Mouse (Mus musculus) hindbrain, embryonic 15.5 days (tissue): ENCODE data around the gene Map1b. TPM values are rescaled to one million over a fixed set of nuclear protein-coding genes. Genes with fewer than 3 reads are reported as not detected.

Source experiments
- ATAC-seq: fragments of 200-750 bp; cut with Nextera tagmentation; 2 replicates; pipeline ENCODE4 v1.8.0; 2017; ENCODE audit warnings: low read depth, moderate number of reproducible peaks, moderate TSS enrichment; ENCODE audit not compliant: low FRiP score
- H3K27ac ChIP-seq: fragments of 300-500 bp; sonication (generic); replicated peaks from 2 replicates; pipeline ENCODE4 v1.5.1; 2015; ENCODE audit warnings: mild to moderate bottlenecking, inconsistent platforms
- H3K27me3 ChIP-seq: fragments of 300-500 bp; sonication (generic); 2 replicates; pipeline ENCODE4 v1.6.1; 2015; ENCODE audit warnings: control low read depth, inconsistent platforms
- H3K36me3 ChIP-seq: fragments of 300-500 bp; sonication (generic); 2 replicates; pipeline ENCODE4 v1.6.1; 2015; ENCODE audit warnings: control low read depth, inconsistent platforms
- H3K4me1 ChIP-seq: fragments of 300-500 bp; sonication (generic); replicated peaks from 2 replicates; pipeline ENCODE4 v1.6.1; 2015; ENCODE audit warnings: control low read depth, inconsistent platforms
- H3K4me2 ChIP-seq: fragments of 300-500 bp; sonication (generic); 2 replicates; pipeline ENCODE4 v1.6.1; 2015; ENCODE audit warnings: moderate library complexity, mild to moderate bottlenecking, inconsistent platforms
- H3K4me3 ChIP-seq: fragments of 300-500 bp; sonication (generic); 2 replicates; pipeline ENCODE4 v1.5.1; 2015; ENCODE audit warnings: mild to moderate bottlenecking, inconsistent platforms
- H3K9ac ChIP-seq: fragments of 300-500 bp; sonication (generic); 2 replicates; pipeline ENCODE4 v1.6.1; 2015; ENCODE audit warnings: inconsistent platforms
- H3K9me3 ChIP-seq: fragments of 300-500 bp; sonication (generic); 2 replicates; pipeline ENCODE4 v1.6.1; 2016; ENCODE audit warnings: control low read depth, inconsistent platforms
- WGBS: fragments of 180-500 bp; shearing (Covaris S2); methylation state at CpG from one replicate; pipeline ENCODE4 v1.1.7; 2015; 5-methylcytosine and 5-hydroxymethylcytosine counted together
- polyA plus RNA-seq: library from polyadenylated mRNA; unstranded; fragments of >200 nt; fragmentation: Nextera tagmentation; extraction: Ambion mirVana; gene quantifications from 2 replicates; pipeline ENCODE4 v1.2.1, GENCODE M21; 2015

The Map1b gene
- polyA plus RNA-seq = 2,014 and 2,064 TPM in 2 replicates

GRCm38 (mm10) chr13:99516448-99516881, at the start of gene Map1b:
Gene Map1b (minus strand): TSS chr13:99516540.
- peak within 1 kb of the TSS; percentile 58 for H3K4me3 ChIP-seq
- peak within 1 kb of the TSS; percentile 98 for H3K27ac ChIP-seq
- ATAC-seq = peak; percentile 92
- peaks cover 27% of the 10 kb centered on the region for H3K4me1 ChIP-seq
- peak within 1 kb of the TSS; percentile 93 for H3K4me2 ChIP-seq
- no peaks in the 10 kb centered on the region for H3K36me3 ChIP-seq
- WGBS = under 1% methylated on average over 20 of the region's 32 CpGs
- H3K27me3 ChIP-seq = no peaks in the 10 kb centered on the region
- peak within 1 kb of the TSS; percentile 84 for H3K9ac ChIP-seq
- no peaks in the 10 kb centered on the region for H3K9me3 ChIP-seq

DNA sequence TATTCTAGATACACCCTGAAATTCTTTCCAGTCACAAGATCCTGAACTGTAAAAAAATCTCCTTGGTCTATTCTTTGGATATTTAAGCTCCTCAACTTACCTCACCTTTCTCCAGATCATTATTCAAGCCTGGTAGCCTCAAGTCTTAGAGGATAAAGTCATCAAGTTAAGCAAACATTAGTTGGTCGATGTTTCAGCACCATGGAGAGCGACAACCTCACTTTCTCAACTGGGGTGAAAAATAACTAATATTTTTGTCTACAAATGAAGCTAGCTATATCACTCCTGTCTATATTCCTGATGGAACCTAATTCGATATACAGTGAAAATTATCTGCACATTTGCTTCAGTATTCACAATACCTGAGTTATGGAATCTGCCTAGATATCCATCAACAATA, 48.0 kb upstream of the Map1b start:
- H3K4me1 ChIP-seq = peaks cover 21% of the 10 kb centered on the region
- no peak overlapping the region for H3K27ac ChIP-seq
- ATAC-seq = no peak
- no peaks in the 10 kb centered on the region for H3K36me3 ChIP-seq
- no peak overlapping the region for H3K4me3 ChIP-seq
- no peaks in the 10 kb centered on the region for H3K9me3 ChIP-seq
- no peaks in the 10 kb centered on the region for H3K27me3 ChIP-seq
- WGBS = 48% methylated on average over 3 of the region's 3 CpGs
- no peak overlapping the region for H3K4me2 ChIP-seq
- no peak overlapping the region for H3K9ac ChIP-seq

DNA sequence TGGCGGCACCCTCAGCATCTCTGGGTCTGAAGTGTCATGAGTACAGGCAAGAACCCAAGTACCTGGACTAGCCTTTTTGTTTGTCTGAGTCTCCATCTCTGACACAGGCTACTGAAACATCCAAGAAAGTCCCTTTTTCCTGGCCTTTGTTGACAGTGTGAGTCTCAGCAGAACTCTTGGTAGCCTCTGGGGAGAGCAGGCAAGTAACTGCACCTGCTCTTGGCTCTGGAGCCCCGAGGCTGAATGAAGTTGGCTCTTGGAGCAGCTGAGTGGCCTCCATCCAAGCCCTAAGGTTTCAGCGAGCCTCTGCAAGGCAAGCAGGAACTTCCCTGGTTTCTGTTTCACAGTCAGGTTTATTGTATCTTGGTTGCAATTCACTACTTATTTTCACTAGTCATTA, 46.7 kb upstream of the Map1b start:
- no peak for ATAC-seq
- WGBS = 51% methylated on average over 3 of the region's 3 CpGs

DNA sequence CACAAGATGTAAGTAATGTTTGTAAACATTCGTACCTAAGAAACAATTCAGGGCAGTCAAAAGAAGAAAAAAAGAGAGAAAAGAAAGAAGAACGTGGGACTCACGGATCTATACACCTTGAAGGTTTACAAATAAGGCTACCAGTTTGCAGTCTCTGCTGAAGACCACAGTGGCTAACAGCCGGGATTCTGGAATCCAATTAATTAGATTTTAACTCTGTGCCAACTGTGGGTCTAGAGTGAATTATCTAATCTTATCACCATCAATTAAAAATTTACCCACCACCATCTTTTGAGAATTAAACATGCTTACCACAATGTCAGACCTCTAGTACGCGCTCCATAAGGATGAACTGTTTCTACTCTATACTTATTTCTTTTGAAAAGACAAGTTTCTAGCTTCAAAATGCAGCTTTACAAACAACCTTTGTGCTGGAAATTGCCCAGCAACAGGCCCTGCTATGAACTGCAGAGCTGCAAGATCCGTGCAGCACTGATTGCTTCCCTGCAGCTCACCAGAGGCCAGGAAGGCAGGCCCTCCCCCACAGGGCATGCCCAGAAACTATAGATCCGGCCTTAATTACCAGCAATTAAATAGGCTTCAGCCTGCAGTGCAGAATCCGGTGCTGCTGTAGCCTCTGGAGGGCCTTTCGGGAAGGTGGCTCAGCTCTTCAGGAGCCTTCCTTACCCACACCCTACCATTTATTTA, 45.7 kb upstream of the Map1b start:
- no peak overlapping the region for H3K4me2 ChIP-seq
- WGBS = 32% methylated on average over 10 of the region's 10 CpGs

More for the DNA sequence above, 46.7 kb upstream of the Map1b start:
- H3K4me2 ChIP-seq = no peak overlapping the region
- H3K4me1 ChIP-seq = peaks cover 21% of the 10 kb centered on the region
- no peak overlapping the region for H3K27ac ChIP-seq
- H3K9me3 ChIP-seq = no peaks in the 10 kb centered on the region
- no peak overlapping the region for H3K9ac ChIP-seq
- no peaks in the 10 kb centered on the region for H3K36me3 ChIP-seq
- H3K4me3 ChIP-seq = no peak overlapping the region
- H3K27me3 ChIP-seq = no peaks in the 10 kb centered on the region

GRCm38 (mm10) chr13:99560674-99561639, 44.6 kb upstream of the Map1b start:
- no peak overlapping the region for H3K9ac ChIP-seq
- no peak overlapping the region for H3K4me2 ChIP-seq
- no peaks in the 10 kb centered on the region for H3K36me3 ChIP-seq
- 0 out of 2 replicates have a peak, but pooled peaks have one; percentile 42 for ATAC-seq
- H3K27ac ChIP-seq = peak overlapping the region; percentile 27; the same call in 1 of the 2 replicates
- H3K4me1 ChIP-seq = peaks cover 21% of the 10 kb centered on the region
- H3K27me3 ChIP-seq = no peaks in the 10 kb centered on the region
- no peak overlapping the region for H3K4me3 ChIP-seq
- no peaks in the 10 kb centered on the region for H3K9me3 ChIP-seq
- WGBS = 50% methylated on average over 13 of the region's 13 CpGs

More for the DNA sequence above, 45.7 kb upstream of the Map1b start:
- peak overlapping the region; percentile 32 for H3K27ac ChIP-seq
- H3K4me1 ChIP-seq = peaks cover 21% of the 10 kb centered on the region
- 0 out of 2 replicates have a peak, but pooled peaks have one; percentile 62 for ATAC-seq
- no peaks in the 10 kb centered on the region for H3K36me3 ChIP-seq
- H3K9ac ChIP-seq = no peak overlapping the region
- H3K4me3 ChIP-seq = no peak overlapping the region
- no peaks in the 10 kb centered on the region for H3K9me3 ChIP-seq
- H3K27me3 ChIP-seq = no peaks in the 10 kb centered on the region

DNA sequence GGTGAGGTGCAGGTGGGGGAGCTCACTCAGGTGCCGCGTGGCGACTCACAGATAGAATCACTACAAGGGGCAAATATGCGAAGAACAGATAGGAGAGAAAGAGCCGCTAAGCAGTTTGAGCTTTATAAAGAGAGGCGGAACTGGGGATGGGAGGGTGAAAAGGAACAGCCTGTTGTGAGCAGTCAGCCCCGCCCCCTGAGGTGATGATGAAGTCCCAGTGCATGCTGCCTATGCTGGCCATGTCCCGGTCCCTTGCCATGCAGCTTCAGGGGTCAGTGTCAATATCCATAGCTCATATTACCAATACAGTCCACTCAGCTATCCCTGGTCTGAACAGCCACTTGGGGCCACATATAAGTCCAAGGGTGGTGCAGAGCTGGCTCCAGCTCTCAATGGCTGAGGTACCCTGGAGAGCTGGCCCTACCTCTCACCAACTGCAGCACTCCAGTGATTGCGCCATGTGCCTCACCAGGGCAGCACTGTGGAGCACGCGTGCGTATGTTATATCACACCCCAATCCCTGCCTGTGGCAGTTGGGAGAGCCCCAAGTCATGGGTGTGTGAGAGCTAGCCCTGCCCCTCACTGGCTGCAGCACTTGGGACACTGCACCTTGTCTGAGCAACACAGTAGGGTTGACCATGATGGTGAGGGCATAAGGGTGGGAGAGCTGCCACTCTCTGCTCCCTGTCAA, 42.0 kb upstream of the Map1b start:
- H3K9ac ChIP-seq = no peak overlapping the region
- peaks cover 21% of the 10 kb centered on the region for H3K4me1 ChIP-seq
- H3K27ac ChIP-seq = no peak overlapping the region
- ATAC-seq = no peak
- H3K4me2 ChIP-seq = no peak overlapping the region
- no peaks in the 10 kb centered on the region for H3K9me3 ChIP-seq
- H3K27me3 ChIP-seq = no peaks in the 10 kb centered on the region
- 82% methylated on average over 12 of the region's 12 CpGs for WGBS
- no peaks in the 10 kb centered on the region for H3K36me3 ChIP-seq
- H3K4me3 ChIP-seq = no peak overlapping the region

DNA sequence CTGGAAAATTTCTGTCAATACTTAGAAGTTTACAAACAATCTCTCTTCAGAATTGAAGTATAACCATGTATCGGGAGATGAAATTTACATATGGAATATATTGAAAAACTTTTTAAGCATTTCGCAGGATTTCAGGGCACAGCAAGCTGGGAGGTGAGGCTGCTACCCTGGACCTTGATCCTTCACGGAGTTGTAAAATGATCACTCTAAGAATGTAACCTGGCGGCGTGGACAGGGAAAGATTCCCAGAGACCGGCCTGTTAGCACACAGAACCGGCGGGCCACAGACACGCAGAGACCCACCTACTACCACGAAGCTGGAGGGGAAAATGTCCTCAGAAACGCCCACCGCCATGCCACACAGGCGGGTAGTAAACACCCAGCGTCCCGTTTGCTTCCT, 41.5 kb upstream of the Map1b start:
- no peak for ATAC-seq
- no peak overlapping the region for H3K9ac ChIP-seq
- no peaks in the 10 kb centered on the region for H3K36me3 ChIP-seq
- no peak overlapping the region for H3K4me2 ChIP-seq
- WGBS = 79% methylated on average over 15 of the region's 15 CpGs
- H3K4me3 ChIP-seq = no peak overlapping the region
- H3K4me1 ChIP-seq = peaks cover 21% of the 10 kb centered on the region
- no peaks in the 10 kb centered on the region for H3K9me3 ChIP-seq
- H3K27me3 ChIP-seq = no peaks in the 10 kb centered on the region
- H3K27ac ChIP-seq = no peak overlapping the region

DNA sequence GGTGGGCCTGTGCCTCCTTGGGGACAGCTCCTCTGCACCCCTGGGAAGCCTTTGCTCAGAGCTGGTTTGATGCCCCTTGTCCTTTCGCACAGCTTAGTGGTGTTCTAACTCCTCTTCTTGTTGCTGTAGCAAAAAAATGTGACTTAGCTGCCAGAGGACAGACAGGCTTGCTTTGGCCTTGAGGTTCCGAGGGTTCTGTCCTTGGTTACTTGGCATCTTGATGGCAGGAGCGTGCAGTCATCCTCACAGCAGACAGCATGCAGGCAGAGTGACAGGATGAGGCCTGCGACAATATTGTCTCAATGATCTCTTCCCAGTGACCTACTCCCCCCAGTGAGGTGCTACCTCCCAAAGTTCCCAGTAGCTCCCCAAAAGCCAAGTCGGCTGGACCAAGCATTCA, 41.0 kb upstream of the Map1b start:
- Histone ChIP-seq H3K27me3 (no peaks in the 10 kb centered on the region), H3K9me3 (no peaks in the 10 kb centered on the region)

GRCm38 (mm10) chr13:99554960-99555359, 38.6 kb upstream of the Map1b start:
- Histone ChIP-seq H3K4me2 (no peak overlapping the region), H3K27me3 (no peaks in the 10 kb centered on the region), H3K9me3 (no peaks in the 10 kb centered on the region), H3K4me3 (no peak overlapping the region), H3K36me3 (no peaks in the 10 kb centered on the region), H3K4me1 (peaks cover 13% of the 10 kb centered on the region), H3K27ac (no peak overlapping the region), H3K9ac (no peak overlapping the region)
- no peak for ATAC-seq
- WGBS = 66% methylated on average over 8 of the region's 8 CpGs

More for the DNA sequence above, 41.0 kb upstream of the Map1b start:
- Histone ChIP-seq H3K4me2 (no peak overlapping the region), H3K27ac (no peak overlapping the region), H3K4me1 (peaks cover 18% of the 10 kb centered on the region), H3K36me3 (no peaks in the 10 kb centered on the region), H3K4me3 (no peak overlapping the region), H3K9ac (no peak overlapping the region)
- WGBS = 86% methylated on average over 5 of the region's 5 CpGs
- ATAC-seq = no peak

- no peaks in the 10 kb centered on the region for H3K36me3 ChIP-seq
- peaks cover 18% of the 10 kb centered on the region for H3K4me1 ChIP-seq
- H3K9ac ChIP-seq = no peak overlapping the region
- 90% methylated on average over 6 of the region's 6 CpGs for WGBS
- no peaks in the 10 kb centered on the region for H3K27me3 ChIP-seq
- no peaks in the 10 kb centered on the region for H3K9me3 ChIP-seq
- H3K4me3 ChIP-seq = no peak overlapping the region
- ATAC-seq = no peak
- H3K4me2 ChIP-seq = no peak overlapping the region
- H3K27ac ChIP-seq = no peak overlapping the region
Measured at GRCm38 (mm10) chr13:99554466-99554865, 38.1 kb upstream of the Map1b start.

DNA sequence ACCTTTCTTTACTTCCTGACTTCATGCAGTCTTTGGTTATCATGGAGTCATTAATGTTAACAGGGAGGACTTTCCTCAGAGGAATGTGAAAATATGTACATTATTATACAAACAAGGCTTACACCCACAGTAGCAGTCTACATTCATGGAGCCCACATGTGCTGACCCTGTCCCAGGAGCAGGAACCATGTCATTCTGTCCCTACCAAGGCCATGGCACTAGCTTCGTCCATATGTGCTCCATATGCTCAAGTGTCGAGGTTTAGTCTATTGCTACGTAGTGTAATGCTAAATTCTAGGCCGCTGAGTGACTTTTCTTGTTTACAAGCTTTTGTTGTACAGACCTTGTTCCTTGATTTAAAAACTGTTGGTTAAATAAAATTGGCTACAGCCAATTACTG, 36.0 kb upstream of the Map1b start:
- Histone ChIP-seq H3K27me3 (no peaks in the 10 kb centered on the region), H3K9ac (no peak overlapping the region), H3K4me1 (peaks cover 35% of the 10 kb centered on the region), H3K27ac (no peak overlapping the region), H3K9me3 (no peaks in the 10 kb centered on the region), H3K4me3 (no peak overlapping the region), H3K4me2 (no peak overlapping the region), H3K36me3 (no peaks in the 10 kb centered on the region)
- no peak for ATAC-seq
- 93% methylated on average over 4 of the region's 4 CpGs for WGBS
